Mouse (Mus musculus) induced T-regulatory cell, adult 2 months (primary cell): Measurements from ENCODE around the gene Spata21.

Experiments used
- DNase-seq: peaks from one replicate; pipeline ENCODE4 v3.0.0-alpha.2; 2012; ENCODE audit warnings: low read depth

The Spata21 gene

GRCm38 (mm10) chr4:141074109-141074508, 14.0 kb upstream of the Spata21 start:
- no peak for DNase-seq

- peak; percentile 46 for DNase-seq
Observed at GRCm38 (mm10) chr4:141076761-141077506, 11.2 kb upstream of the Spata21 start.

GRCm38 (mm10) chr4:141077681-141078509, 10.2 kb upstream of the Spata21 start, which contains the start of gene Necap2:
Necap2 (minus strand) TSS chr4:141078357.
- peak; percentile 98 for DNase-seq

GRCm38 (mm10) chr4:141078510-141079137, 9.5 kb upstream of the Spata21 start:
- DNase-seq: no peak

GRCm38 (mm10) chr4:141086862-141087261, 1.3 kb upstream of the Spata21 start:
- DNase-seq: no peak

GRCm38 (mm10) chr4:141088714-141089113, 581 bp downstream of the Spata21 start:
- no peak for DNase-seq

- DNase-seq: no peak
Observed at GRCm38 (mm10) chr4:141095016-141095415, 6.9 kb downstream of the Spata21 start.

- DNase-seq: no peak
Observed at GRCm38 (mm10) chr4:141096710-141097109, 8.6 kb downstream of the Spata21 start.

- DNase-seq: no peak
Observed at GRCm38 (mm10) chr4:141098935-141099334, 10.8 kb downstream of the Spata21 start.

- no peak for DNase-seq
Observed at GRCm38 (mm10) chr4:141099956-141100355, 11.8 kb downstream of the Spata21 start.

- no peak for DNase-seq
Observed at GRCm38 (mm10) chr4:141101291-141101690, 13.2 kb downstream of the Spata21 start.

GRCm38 (mm10) chr4:141101855-141102254, 13.7 kb downstream of the Spata21 start:
- DNase-seq: peak; percentile 58

GRCm38 (mm10) chr4:141106526-141107183, 18.5 kb downstream of the Spata21 start:
- DNase-seq: no peak

- DNase-seq: no peak
Observed at GRCm38 (mm10) chr4:141108196-141108732, 20.1 kb downstream of the Spata21 start.

- no peak for DNase-seq
Observed at GRCm38 (mm10) chr4:141113831-141114230, 25.7 kb downstream of the Spata21 start.

- DNase-seq: no peak
Observed at GRCm38 (mm10) chr4:141114521-141114981, 26.4 kb downstream of the Spata21 start.

- no peak for DNase-seq
Observed at GRCm38 (mm10) chr4:141115398-141115797, 27.3 kb downstream of the Spata21 start.

GRCm38 (mm10) chr4:141118691-141119090, 30.6 kb downstream of the Spata21 start:
- DNase-seq: no peak

GRCm38 (mm10) chr4:141120700-141121099, 32.6 kb downstream of the Spata21 start:
- peak; percentile 48 for DNase-seq

GRCm38 (mm10) chr4:141122663-141123062, 34.5 kb downstream of the Spata21 start:
- DNase-seq: no peak

- no peak for DNase-seq
Observed at GRCm38 (mm10) chr4:141123065-141123464, 34.9 kb downstream of the Spata21 start.
